Mouse (Mus musculus) heart, embryonic 16.5 days (tissue): ENCODE results near the gene Cd28. TPM values are rescaled to one million over a fixed set of nuclear protein-coding genes. Genes with fewer than 3 reads are reported as not detected.

ENCODE experiments used
- ATAC-seq: fragments of 200-750 bp; cut with Nextera tagmentation; replicated peaks from 2 replicates; pipeline ENCODE4 v1.8.0; 2017; ENCODE audit warnings: moderate number of reproducible peaks; ENCODE audit not compliant: insufficient read depth, low FRiP score; ENCODE audit errors: extremely low read depth
- H3K27ac ChIP-seq: fragments of 300-500 bp; sonication (generic); 2 replicates; pipeline ENCODE4 v1.5.1; 2014; ENCODE audit warnings: mild to moderate bottlenecking, low read length, control low read depth, moderate library complexity
- H3K27me3 ChIP-seq: fragments of 300-500 bp; sonication (generic); 2 replicates; pipeline ENCODE4 v1.6.1; 2014; ENCODE audit warnings: low read length, mixed read lengths; ENCODE audit not compliant: control insufficient read depth, insufficient read depth
- H3K36me3 ChIP-seq: fragments of 300-500 bp; sonication (generic); 2 replicates; pipeline ENCODE4 v1.6.1; 2014; ENCODE audit not compliant: control insufficient read depth, insufficient read depth
- H3K4me1 ChIP-seq: fragments of 300-500 bp; sonication (generic); 2 replicates; pipeline ENCODE4 v1.6.1; 2014; ENCODE audit warnings: low read length, mixed read lengths; ENCODE audit not compliant: control insufficient read depth, insufficient read depth
- H3K4me2 ChIP-seq: fragments of 300-500 bp; sonication (generic); 2 replicates; pipeline ENCODE4 v1.6.1; 2014; ENCODE audit warnings: low read depth, mild to moderate bottlenecking, control low read depth, low read length
- H3K4me3 ChIP-seq: fragments of 300-500 bp; sonication (generic); 2 replicates; pipeline ENCODE4 v1.5.1; 2014; ENCODE audit warnings: mild to moderate bottlenecking, control low read depth, low read length
- H3K9ac ChIP-seq: fragments of 300-500 bp; sonication (generic); 2 replicates; pipeline ENCODE4 v1.6.1; 2014; ENCODE audit warnings: low read length, control low read depth
- H3K9me3 ChIP-seq: fragments of 300-500 bp; sonication (generic); replicated peaks from 2 replicates; pipeline ENCODE4 v1.6.1; 2016; ENCODE audit warnings: low read length; ENCODE audit not compliant: control insufficient read depth
- WGBS: fragments of 180-500 bp; shearing (Covaris S2); extraction: QIAGEN DNeasy Blood & Tissue Kit; methylation state at CpG from one replicate; pipeline ENCODE4 v1.1.7; 2014; 5-methylcytosine and 5-hydroxymethylcytosine counted together
- polyA plus RNA-seq: library from polyadenylated mRNA; unstranded; fragments of >200 nt; fragmentation: Nextera tagmentation; extraction: Ambion mirVana; gene quantifications from 2 replicates; pipeline ENCODE4 v1.2.1, GENCODE M21; 2015

The Cd28 gene
- polyA plus RNA-seq, 1 experiment from 2014 or later: 3.7 TPM

DNA sequence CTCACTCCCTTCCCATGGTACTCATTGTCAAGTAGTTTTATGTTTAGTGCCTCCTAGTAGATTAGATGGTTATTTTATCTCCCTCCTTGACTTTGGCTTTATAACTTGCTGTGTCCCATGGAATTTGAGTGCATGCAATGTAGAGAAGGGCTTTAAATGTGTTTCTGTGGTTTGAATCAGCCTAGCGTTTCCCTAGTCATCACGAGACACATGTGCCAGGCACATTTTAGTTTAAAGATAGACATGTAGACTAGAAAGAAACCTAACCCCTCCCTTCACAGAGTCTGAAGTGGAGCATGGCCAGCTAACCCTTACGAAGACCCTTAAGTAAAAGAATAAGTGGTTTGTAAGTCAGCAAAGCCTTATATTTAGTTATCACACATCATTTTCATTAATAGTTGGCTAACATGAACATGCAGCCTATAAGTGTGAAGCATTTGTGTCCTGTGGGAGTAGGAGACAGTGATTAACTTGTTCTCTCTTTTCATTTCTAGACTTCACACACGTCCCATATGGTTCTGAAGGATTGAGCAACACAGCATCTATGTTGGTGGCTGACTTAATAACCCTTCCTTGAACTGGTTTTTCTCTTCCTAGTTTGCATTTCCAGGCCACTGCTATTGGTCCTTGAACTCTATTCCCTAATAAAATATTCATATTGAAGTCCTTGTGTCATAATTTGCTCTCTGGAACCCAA is 86.7 kb downstream of the Cd28 start:
- no peaks in the 10 kb centered on the region for H3K36me3 ChIP-seq
- H3K9ac ChIP-seq: no peak overlapping the region
- no peak overlapping the region for H3K4me3 ChIP-seq
- ATAC-seq: peak; percentile 37; the same call in 1 of the 2 replicates
- WGBS: 57% methylated on average over 4 of the region's 4 CpGs
- H3K27ac ChIP-seq: no peak overlapping the region
- H3K27me3 ChIP-seq: no peaks in the 10 kb centered on the region
- no peaks in the 10 kb centered on the region for H3K9me3 ChIP-seq
- peaks cover 6% of the 10 kb centered on the region; the same call in 1 of the 2 replicates for H3K4me1 ChIP-seq
- no peak overlapping the region for H3K4me2 ChIP-seq

- Histone ChIP-seq H3K27me3 (no peaks in the 10 kb centered on the region), H3K4me2 (no peak overlapping the region), H3K36me3 (no peaks in the 10 kb centered on the region), H3K27ac (no peak overlapping the region), H3K4me1 (peaks cover 6% of the 10 kb centered on the region; the same call in 1 of the 2 replicates), H3K9me3 (no peaks in the 10 kb centered on the region), H3K4me3 (no peak overlapping the region), H3K9ac (no peak overlapping the region)
- ATAC-seq: no peak
- WGBS: 82% methylated on average over 6 of the region's 6 CpGs
Observed at GRCm38 (mm10) chr1:60803825-60804696, 87.5 kb downstream of the Cd28 start.

DNA sequence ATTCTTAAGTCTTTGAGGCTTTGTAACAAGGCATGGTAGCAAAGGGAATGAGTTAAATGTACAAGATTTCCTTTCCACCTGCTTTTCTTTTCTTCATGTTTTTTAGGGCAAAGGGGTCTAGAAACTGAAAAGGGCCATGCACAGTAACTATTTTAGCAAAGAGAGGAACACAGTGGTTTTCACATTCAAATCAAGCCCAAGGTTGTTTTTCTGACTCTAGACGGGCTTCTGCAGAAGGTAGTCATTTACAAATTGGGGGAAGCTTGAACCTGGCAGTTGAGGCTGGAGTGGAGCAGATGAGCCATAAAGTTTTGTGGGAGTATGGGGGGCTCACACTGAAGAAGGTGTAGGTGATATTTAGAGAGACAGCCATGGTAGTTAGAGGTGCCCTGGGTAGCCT is 88.6 kb downstream of the Cd28 start:
- H3K27me3 ChIP-seq: no peaks in the 10 kb centered on the region
- peaks cover 6% of the 10 kb centered on the region; the same call in 1 of the 2 replicates for H3K4me1 ChIP-seq
- no peaks in the 10 kb centered on the region for H3K9me3 ChIP-seq
- no peak overlapping the region for H3K4me3 ChIP-seq
- no peak overlapping the region for H3K9ac ChIP-seq
- no peak overlapping the region for H3K4me2 ChIP-seq
- H3K36me3 ChIP-seq: no peaks in the 10 kb centered on the region
- H3K27ac ChIP-seq: no peak overlapping the region
- ATAC-seq: no peak
- 91% methylated on average over 1 of the region's 1 CpGs for WGBS

- WGBS: 97% methylated on average over 1 of the region's 1 CpGs
Observed at GRCm38 (mm10) chr1:60807748-60808147, 91.1 kb downstream of the Cd28 start.

GRCm38 (mm10) chr1:60808466-60808865 is 91.9 kb downstream of the Cd28 start:
- Histone ChIP-seq H3K4me1 (0 out of 2 replicates have a peak, but pooled peaks cover 2% of the 10 kb centered on the region), H3K4me3 (no peak overlapping the region), H3K27me3 (no peaks in the 10 kb centered on the region), H3K9me3 (no peaks in the 10 kb centered on the region), H3K36me3 (no peaks in the 10 kb centered on the region), H3K4me2 (no peak overlapping the region), H3K27ac (no peak overlapping the region), H3K9ac (no peak overlapping the region)
- ATAC-seq: no peak
- WGBS: 81% methylated on average over 2 of the region's 2 CpGs

More at GRCm38 (mm10) chr1:60807748-60808147, 91.1 kb downstream of the Cd28 start:
- Histone ChIP-seq H3K27me3 (no peaks in the 10 kb centered on the region), H3K4me2 (no peak overlapping the region), H3K27ac (no peak overlapping the region), H3K36me3 (no peaks in the 10 kb centered on the region), H3K9ac (no peak overlapping the region), H3K4me3 (no peak overlapping the region), H3K9me3 (no peaks in the 10 kb centered on the region), H3K4me1 (0 out of 2 replicates have a peak, but pooled peaks cover 6% of the 10 kb centered on the region)
- no peak for ATAC-seq

DNA sequence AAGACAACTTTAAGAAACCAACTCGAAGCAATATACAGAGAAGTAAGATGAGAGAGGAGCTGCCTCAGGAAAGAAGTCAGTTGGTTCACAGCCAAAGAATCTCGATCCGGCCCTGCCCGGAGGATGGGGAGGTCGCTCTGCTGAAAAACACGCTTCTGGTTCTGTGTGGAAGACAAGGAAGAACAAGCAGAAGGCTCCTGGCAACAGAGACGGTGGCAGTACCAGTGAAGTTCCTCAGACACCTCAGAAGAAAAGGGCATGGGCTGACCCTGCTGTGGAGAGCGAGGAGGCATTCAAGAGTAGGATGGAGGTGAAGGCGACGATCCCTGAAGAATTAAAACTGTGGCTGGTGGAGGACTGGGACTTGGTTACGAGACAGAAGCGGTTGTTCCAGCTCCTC is 92.6 kb downstream of the Cd28 start:
- H3K9ac ChIP-seq: no peak overlapping the region
- 60% methylated on average over 12 of the region's 12 CpGs for WGBS
- no peaks in the 10 kb centered on the region for H3K9me3 ChIP-seq
- ATAC-seq: no peak
- H3K4me2 ChIP-seq: no peak overlapping the region
- H3K4me3 ChIP-seq: no peak overlapping the region
- H3K4me1 ChIP-seq: 0 out of 2 replicates have a peak, but pooled peaks cover 2% of the 10 kb centered on the region
- no peaks in the 10 kb centered on the region for H3K27me3 ChIP-seq
- peak overlapping the region; percentile 51; the same call in 1 of the 2 replicates for H3K27ac ChIP-seq
- H3K36me3 ChIP-seq: no peaks in the 10 kb centered on the region

DNA sequence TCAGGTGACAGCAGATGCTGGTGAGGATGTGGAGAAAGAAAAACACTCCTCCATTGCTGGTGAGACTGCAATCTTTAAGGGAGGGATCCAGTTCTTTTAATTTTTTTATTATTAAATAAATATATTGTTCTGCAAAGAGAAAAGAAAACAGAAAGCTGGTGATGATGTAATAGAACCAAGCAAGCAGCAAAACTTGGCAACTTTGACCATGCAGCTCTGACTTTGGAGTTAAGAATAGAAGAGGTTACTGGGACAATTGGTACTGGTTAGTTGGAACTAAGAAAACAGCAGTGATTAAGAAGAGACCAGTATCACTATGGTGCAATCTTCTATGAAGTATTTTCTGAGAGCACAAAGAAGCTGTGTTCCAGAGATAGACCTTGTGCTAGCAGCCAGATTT is 94.2 kb downstream of the Cd28 start:
- Histone ChIP-seq H3K9ac (no peak overlapping the region), H3K4me3 (no peak overlapping the region), H3K36me3 (no peaks in the 10 kb centered on the region), H3K4me2 (no peak overlapping the region), H3K27ac (no peak overlapping the region), H3K27me3 (no peaks in the 10 kb centered on the region), H3K4me1 (peaks cover 6% of the 10 kb centered on the region; the same call in 1 of the 2 replicates), H3K9me3 (no peaks in the 10 kb centered on the region)
- no peak for ATAC-seq

- no peak for ATAC-seq
- no peak overlapping the region for H3K4me2 ChIP-seq
- WGBS: 59% methylated on average over 1 of the region's 1 CpGs
Observed at GRCm38 (mm10) chr1:60811998-60812397, 95.4 kb downstream of the Cd28 start.

GRCm38 (mm10) chr1:60813411-60813810 is 96.8 kb downstream of the Cd28 start:
- Histone ChIP-seq H3K36me3 (no peaks in the 10 kb centered on the region), H3K4me1 (peaks cover 7% of the 10 kb centered on the region; the same call in 1 of the 2 replicates), H3K4me2 (no peak overlapping the region), H3K9ac (no peak overlapping the region), H3K27me3 (no peaks in the 10 kb centered on the region), H3K4me3 (no peak overlapping the region), H3K9me3 (no peaks in the 10 kb centered on the region), H3K27ac (no peak overlapping the region)
- ATAC-seq: no peak
- 69% methylated on average over 2 of the region's 2 CpGs for WGBS

More at GRCm38 (mm10) chr1:60811998-60812397, 95.4 kb downstream of the Cd28 start:
- Histone ChIP-seq H3K9ac (no peak overlapping the region), H3K9me3 (no peaks in the 10 kb centered on the region), H3K4me3 (no peak overlapping the region), H3K36me3 (no peaks in the 10 kb centered on the region), H3K27ac (no peak overlapping the region), H3K4me1 (peaks cover 7% of the 10 kb centered on the region; the same call in 1 of the 2 replicates), H3K27me3 (no peaks in the 10 kb centered on the region)
